Mouse (Mus musculus) heart, embryonic 12.5 days (tissue): ENCODE measurements at regions not wholly inside any gene's neighbourhood (a gene's known extent, or its start where the extent isn't known, plus 50 kb on each side); places are given as distances from the start of the nearest gene placed in this dataset.

Experiments used
- ATAC-seq: fragments of 200-750 bp; cut with Nextera tagmentation; 2 replicates; pipeline ENCODE4 v1.8.0; 2017; ENCODE audit warnings: moderate TSS enrichment, moderate library complexity; ENCODE audit not compliant: insufficient number of reproducible peaks, low FRiP score
- H3K27ac ChIP-seq: fragments of 300-500 bp; sonication (generic); 2 replicates; pipeline ENCODE4 v1.5.1; 2016; ENCODE audit warnings: mild to moderate bottlenecking, moderate library complexity; ENCODE audit not compliant: poor library complexity, severe bottlenecking
- H3K27me3 ChIP-seq: fragments of 300-500 bp; sonication (generic); replicated peaks from 2 replicates; pipeline ENCODE4 v1.6.1; 2016; ENCODE audit warnings: mild to moderate bottlenecking, moderate library complexity
- H3K36me3 ChIP-seq: fragments of 300-500 bp; sonication (generic); 2 replicates; pipeline ENCODE4 v1.6.1; 2016; ENCODE audit warnings: mild to moderate bottlenecking, moderate library complexity
- H3K4me1 ChIP-seq: fragments of 300-500 bp; sonication (generic); replicated peaks from 2 replicates; pipeline ENCODE4 v1.6.1; 2016; ENCODE audit warnings: mild to moderate bottlenecking
- H3K4me2 ChIP-seq: fragments of 300-500 bp; sonication (generic); 2 replicates; pipeline ENCODE4 v1.6.1; 2016; ENCODE audit warnings: mild to moderate bottlenecking, moderate library complexity
- H3K4me3 ChIP-seq: fragments of 300-500 bp; sonication (generic); 2 replicates; pipeline ENCODE4 v1.5.1; 2016; ENCODE audit warnings: mild to moderate bottlenecking
- H3K9ac ChIP-seq: fragments of 300-500 bp; sonication (generic); 2 replicates; pipeline ENCODE4 v1.6.1; 2016; ENCODE audit warnings: mild to moderate bottlenecking, moderate library complexity
- H3K9me3 ChIP-seq: fragments of 300-500 bp; sonication (generic); replicated peaks from 2 replicates; pipeline ENCODE4 v1.6.1; 2016; ENCODE audit warnings: mild to moderate bottlenecking, moderate library complexity
- WGBS: fragments of 180-500 bp; shearing (Covaris S2); methylation state at CpG from one replicate; pipeline ENCODE4 v1.1.7; 2016; 5-methylcytosine and 5-hydroxymethylcytosine counted together

GRCm38 (mm10) chr6:120614526-120614925, 51.6 kb upstream of the Cecr2 start:
- no peaks in the 10 kb centered on the region for H3K36me3 ChIP-seq
- no peak overlapping the region for H3K4me3 ChIP-seq
- no peaks in the 10 kb centered on the region for H3K27me3 ChIP-seq
- H3K9ac ChIP-seq: no peak overlapping the region
- peaks cover 6% of the 10 kb centered on the region; the same call in 1 of the 2 replicates for H3K4me1 ChIP-seq
- H3K27ac ChIP-seq: no peak overlapping the region
- H3K4me2 ChIP-seq: no peak overlapping the region
- no peak for ATAC-seq
- WGBS: 72% methylated on average over 3 of the region's 3 CpGs
- H3K9me3 ChIP-seq: no peaks in the 10 kb centered on the region

GRCm38 (mm10) chr6:120612346-120612745, 53.8 kb upstream of the Cecr2 start:
- no peaks in the 10 kb centered on the region for H3K27me3 ChIP-seq
- no peak overlapping the region for H3K4me3 ChIP-seq
- H3K4me2 ChIP-seq: no peak overlapping the region
- no peak overlapping the region for H3K27ac ChIP-seq
- no peak for ATAC-seq
- WGBS: 62% methylated on average over 7 of the region's 7 CpGs
- H3K36me3 ChIP-seq: no peaks in the 10 kb centered on the region
- H3K9me3 ChIP-seq: no peaks in the 10 kb centered on the region
- no peak overlapping the region for H3K9ac ChIP-seq
- H3K4me1 ChIP-seq: peaks cover 6% of the 10 kb centered on the region; the same call in 1 of the 2 replicates

GRCm38 (mm10) chr6:120609858-120610257, 56.3 kb upstream of the Cecr2 start:
- Histone ChIP-seq H3K4me1 (no peaks in the 10 kb centered on the region), H3K27me3 (no peaks in the 10 kb centered on the region), H3K36me3 (no peaks in the 10 kb centered on the region), H3K9ac (no peak overlapping the region), H3K27ac (no peak overlapping the region), H3K9me3 (no peaks in the 10 kb centered on the region), H3K4me2 (no peak overlapping the region), H3K4me3 (no peak overlapping the region)
- WGBS: 76% methylated on average over 4 of the region's 4 CpGs
- ATAC-seq: no peak

GRCm38 (mm10) chr6:120605471-120605870, 60.7 kb upstream of the Cecr2 start:
- Histone ChIP-seq H3K27ac (no peak overlapping the region), H3K9ac (no peak overlapping the region), H3K36me3 (no peaks in the 10 kb centered on the region), H3K4me3 (no peak overlapping the region), H3K4me2 (no peak overlapping the region), H3K27me3 (no peaks in the 10 kb centered on the region), H3K4me1 (no peaks in the 10 kb centered on the region; the same call in 1 of the 2 replicates), H3K9me3 (no peaks in the 10 kb centered on the region)
- no peak for ATAC-seq
- whole genome bisulfite sequencing: 79% methylated on average over 2 of the region's 2 CpGs

- peak; percentile 57; the same call in 1 of the 2 replicates for ATAC-seq
- Histone ChIP-seq H3K27ac (no peak overlapping the region), H3K4me2 (no peak overlapping the region), H3K9me3 (no peaks in the 10 kb centered on the region), H3K27me3 (no peaks in the 10 kb centered on the region), H3K4me3 (no peak overlapping the region), H3K36me3 (no peaks in the 10 kb centered on the region), H3K9ac (no peak overlapping the region), H3K4me1 (no peaks in the 10 kb centered on the region; the same call in 1 of the 2 replicates)
- 36% methylated on average over 6 of the region's 6 CpGs for WGBS
These were observed 61.9 kb upstream of the Cecr2 start for GRCm38 (mm10) chr6:120604020-120604958.

- Histone ChIP-seq H3K4me2 (no peak overlapping the region), H3K4me1 (no peaks in the 10 kb centered on the region; the same call in 1 of the 2 replicates), H3K9ac (no peak overlapping the region), H3K4me3 (no peak overlapping the region), H3K9me3 (no peaks in the 10 kb centered on the region), H3K27me3 (no peaks in the 10 kb centered on the region), H3K27ac (no peak overlapping the region), H3K36me3 (no peaks in the 10 kb centered on the region)
- WGBS: 54% methylated on average over 2 of the region's 2 CpGs
- no peak for ATAC-seq
These were observed 62.7 kb upstream of the Cecr2 start for GRCm38 (mm10) chr6:120603454-120603853.

GRCm38 (mm10) chr6:120600376-120600775, 65.8 kb upstream of the Cecr2 start:
- Histone ChIP-seq H3K9ac (no peak overlapping the region), H3K4me3 (no peak overlapping the region), H3K36me3 (no peaks in the 10 kb centered on the region), H3K4me1 (no peaks in the 10 kb centered on the region; the same call in 1 of the 2 replicates), H3K9me3 (no peaks in the 10 kb centered on the region), H3K27me3 (no peaks in the 10 kb centered on the region), H3K4me2 (no peak overlapping the region), H3K27ac (no peak overlapping the region)
- WGBS: 62% methylated on average over 2 of the region's 2 CpGs
- ATAC-seq: no peak

GRCm38 (mm10) chr6:120598471-120598870, 67.4 kb upstream of the Hdhd5 start:
- no peak overlapping the region for H3K9ac ChIP-seq
- H3K4me1 ChIP-seq: no peaks in the 10 kb centered on the region
- no peak overlapping the region for H3K27ac ChIP-seq
- H3K4me3 ChIP-seq: no peak overlapping the region
- no peak overlapping the region for H3K4me2 ChIP-seq
- ATAC-seq: no peak
- no peaks in the 10 kb centered on the region for H3K36me3 ChIP-seq
- H3K27me3 ChIP-seq: no peaks in the 10 kb centered on the region
- no peaks in the 10 kb centered on the region for H3K9me3 ChIP-seq
- WGBS: 55% methylated on average over 2 of the region's 2 CpGs

- H3K9ac ChIP-seq: no peak overlapping the region
These were observed 66.8 kb upstream of the Hdhd5 start for GRCm38 (mm10) chr6:120597887-120598286.

GRCm38 (mm10) chr6:120596717-120597116, 65.6 kb upstream of the Hdhd5 start:
- no peak overlapping the region for H3K4me2 ChIP-seq
- H3K27ac ChIP-seq: no peak overlapping the region
- H3K36me3 ChIP-seq: no peaks in the 10 kb centered on the region
- ATAC-seq: no peak
- H3K4me1 ChIP-seq: peaks cover 11% of the 10 kb centered on the region
- WGBS: 67% methylated on average over 3 of the region's 3 CpGs
- H3K9ac ChIP-seq: no peak overlapping the region
- H3K4me3 ChIP-seq: no peak overlapping the region
- no peaks in the 10 kb centered on the region for H3K27me3 ChIP-seq
- no peaks in the 10 kb centered on the region for H3K9me3 ChIP-seq

More at GRCm38 (mm10) chr6:120597887-120598286, 66.8 kb upstream of the Hdhd5 start:
- ATAC-seq: no peak
- H3K36me3 ChIP-seq: no peaks in the 10 kb centered on the region
- no peak overlapping the region for H3K27ac ChIP-seq
- no peak overlapping the region for H3K4me3 ChIP-seq
- H3K27me3 ChIP-seq: no peaks in the 10 kb centered on the region
- H3K4me2 ChIP-seq: no peak overlapping the region
- WGBS: 24% methylated on average over 3 of the region's 3 CpGs
- no peaks in the 10 kb centered on the region for H3K9me3 ChIP-seq
- H3K4me1 ChIP-seq: no peaks in the 10 kb centered on the region

- no peak overlapping the region for H3K9ac ChIP-seq
- no peak overlapping the region for H3K4me2 ChIP-seq
- no peaks in the 10 kb centered on the region for H3K9me3 ChIP-seq
- 85% methylated on average over 8 of the region's 8 CpGs for WGBS
- ATAC-seq: no peak
- H3K4me3 ChIP-seq: no peak overlapping the region
- no peak overlapping the region for H3K27ac ChIP-seq
- peaks cover 15% of the 10 kb centered on the region for H3K4me1 ChIP-seq
- H3K36me3 ChIP-seq: no peaks in the 10 kb centered on the region
- H3K27me3 ChIP-seq: no peaks in the 10 kb centered on the region
These were observed 63.3 kb upstream of the Hdhd5 start for GRCm38 (mm10) chr6:120594463-120594862.
